Mouse (Mus musculus) limb, embryonic 15.5 days (tissue): ENCODE results near the gene Olfr771. TPM values are rescaled to one million over a fixed set of nuclear protein-coding genes. Genes with fewer than 3 reads are reported as not detected.
"Not testable (repeated sequence)": the region's sequence is repeated elsewhere in the genome, so short reads cannot be mapped to it uniquely, and the experiment has no call there.

ENCODE experiments used
- ATAC-seq: fragments of 200-750 bp; cut with Nextera tagmentation; 2 replicates; pipeline ENCODE4 v1.8.0; 2017; ENCODE audit warnings: low read depth, moderate TSS enrichment; ENCODE audit not compliant: insufficient number of reproducible peaks, low FRiP score, low TSS enrichment
- H3K27ac ChIP-seq: fragments of 300-500 bp; sonication (generic); 2 replicates; pipeline ENCODE4 v1.5.1; 2015; ENCODE audit warnings: moderate library complexity, mild to moderate bottlenecking, inconsistent platforms
- H3K27me3 ChIP-seq: fragments of 300-500 bp; sonication (generic); 2 replicates; pipeline ENCODE4 v1.6.1; 2015; ENCODE audit warnings: inconsistent platforms
- H3K36me3 ChIP-seq: fragments of 300-500 bp; sonication (generic); 2 replicates; pipeline ENCODE4 v1.6.1; 2015; ENCODE audit warnings: inconsistent platforms
- H3K4me1 ChIP-seq: fragments of 300-500 bp; sonication (generic); 2 replicates; pipeline ENCODE4 v1.6.1; 2015; ENCODE audit warnings: inconsistent platforms
- H3K4me2 ChIP-seq: fragments of 300-500 bp; sonication (generic); 2 replicates; pipeline ENCODE4 v1.6.1; 2015; ENCODE audit warnings: mild to moderate bottlenecking, inconsistent platforms
- H3K4me3 ChIP-seq: fragments of 300-500 bp; sonication (generic); 2 replicates; pipeline ENCODE4 v1.5.1; 2015; ENCODE audit warnings: mild to moderate bottlenecking, inconsistent platforms
- H3K9ac ChIP-seq: fragments of 300-500 bp; sonication (generic); 2 replicates; pipeline ENCODE4 v1.6.1; 2015; ENCODE audit warnings: inconsistent platforms
- H3K9me3 ChIP-seq: fragments of 300-500 bp; sonication (generic); 2 replicates; pipeline ENCODE4 v1.6.1; 2016; ENCODE audit warnings: inconsistent platforms
- WGBS: fragments of 180-500 bp; shearing (Covaris S2); methylation state at CpG from one replicate; pipeline ENCODE4 v1.1.7; 2015; 5-methylcytosine and 5-hydroxymethylcytosine counted together
- polyA plus RNA-seq: library from polyadenylated mRNA; unstranded; fragments of >200 nt; fragmentation: Nextera tagmentation; extraction: Ambion mirVana; gene quantifications from 2 replicates; pipeline ENCODE4 v1.2.1, GENCODE M21; 2015

Gene Olfr771
- polyA plus RNA-seq: not detected in 2 replicates

DNA sequence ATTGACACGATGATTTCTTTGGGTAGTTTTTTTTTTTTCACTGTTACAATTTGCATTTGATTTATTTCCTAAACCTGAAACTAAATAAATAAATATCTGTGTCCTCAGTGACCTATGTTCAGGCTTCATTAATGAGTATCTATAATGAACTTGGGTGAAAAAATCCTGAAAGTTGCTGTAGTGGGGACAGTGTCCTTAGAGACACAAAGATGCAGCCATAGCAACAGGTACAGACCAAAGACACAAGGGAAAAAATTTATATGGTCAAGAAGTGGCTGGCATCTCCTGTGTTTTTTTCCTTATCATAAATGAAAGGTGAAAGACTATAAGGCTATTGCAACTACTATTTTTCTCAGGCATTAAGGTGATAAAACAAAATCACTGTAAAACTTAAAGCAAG lies at the start of gene Olfr771:
Gene Olfr771, minus strand, starts transcription at position 101 of the 400 bp plus-strand sequence.
- no peak within 1 kb of the TSS for H3K4me2 ChIP-seq
- ATAC-seq: no peak
- no peak within 1 kb of the TSS for H3K4me3 ChIP-seq
- no peak within 1 kb of the TSS for H3K27ac ChIP-seq
- no peaks in the 10 kb centered on the region for H3K4me1 ChIP-seq
- H3K9ac ChIP-seq: no peak within 1 kb of the TSS
- no peaks in the 10 kb centered on the region for H3K27me3 ChIP-seq
- WGBS: 75% methylated on average over 1 of the region's 1 CpGs
- H3K9me3 ChIP-seq: no peaks in the 10 kb centered on the region
- H3K36me3 ChIP-seq: no peaks in the 10 kb centered on the region

DNA sequence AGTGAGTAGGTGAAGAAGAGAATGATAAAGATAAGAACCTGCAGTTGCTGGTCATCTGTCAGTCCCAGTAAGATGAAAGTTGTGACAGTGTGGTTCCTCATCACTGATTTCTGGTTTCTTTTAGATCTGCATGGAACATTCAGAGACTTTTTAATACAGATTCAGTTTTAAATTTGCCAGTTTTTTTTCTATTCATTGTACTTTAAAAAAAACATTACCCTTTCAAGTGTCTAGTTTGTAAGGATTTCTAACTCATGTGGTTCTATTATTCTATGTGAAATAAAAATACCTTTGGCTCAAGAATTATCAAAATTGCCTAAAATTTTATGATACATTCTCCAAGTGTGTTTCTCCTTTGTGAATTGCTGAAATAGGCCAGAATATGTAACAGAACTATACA lies 22.8 kb upstream of the Olfr771 start, which contains the start of gene Olfr773:
Gene Olfr773, minus strand, starts transcription at position 101 of the 400 bp plus-strand sequence.
- not testable (repeated sequence) for H3K36me3 ChIP-seq, ATAC-seq, H3K27ac ChIP-seq, H3K9me3 ChIP-seq, H3K9ac ChIP-seq, H3K4me2 ChIP-seq, H3K4me3 ChIP-seq, H3K27me3 ChIP-seq, H3K4me1 ChIP-seq

DNA sequence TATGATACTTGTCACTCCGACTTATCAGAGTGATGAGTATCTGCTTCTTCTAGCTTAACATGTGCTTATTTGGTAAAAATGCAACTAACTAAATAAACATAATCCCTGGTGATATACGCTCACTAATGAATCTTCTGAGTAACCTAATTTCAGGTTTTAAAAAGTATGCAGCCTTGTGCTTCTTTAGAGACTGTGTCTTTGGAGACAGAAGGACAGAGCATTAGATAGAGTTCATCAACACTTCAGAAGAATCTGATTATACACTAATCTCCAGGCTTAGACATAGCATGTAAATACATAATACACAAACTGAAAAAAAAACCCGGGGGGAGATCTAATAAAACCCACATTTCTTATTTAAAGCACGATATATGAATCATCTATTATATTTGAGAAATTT lies 13.3 kb upstream of the Olfr771 start, which contains the start of gene Olfr772:
Gene Olfr772, minus strand, starts transcription at position 101 of the 400 bp plus-strand sequence.
- not testable (repeated sequence) for H3K4me1 ChIP-seq, H3K36me3 ChIP-seq, H3K9me3 ChIP-seq, ATAC-seq, H3K27ac ChIP-seq, H3K9ac ChIP-seq, H3K4me3 ChIP-seq, H3K4me2 ChIP-seq, H3K27me3 ChIP-seq
- 85% methylated on average over 4 of the region's 4 CpGs for WGBS

GRCm38 (mm10) chr10:129138898-129139297 lies 25.7 kb downstream of the Olfr771 start, which contains the start of gene Olfr770:
Gene Olfr770, minus strand, starts transcription at chr10:129138998.
- no peak within 1 kb of the TSS for H3K27ac ChIP-seq
- H3K4me3 ChIP-seq: no peak within 1 kb of the TSS
- H3K36me3 ChIP-seq: no peaks in the 10 kb centered on the region
- H3K27me3 ChIP-seq: no peaks in the 10 kb centered on the region
- no peak within 1 kb of the TSS for H3K9ac ChIP-seq
- H3K4me2 ChIP-seq: no peak within 1 kb of the TSS
- 50% methylated on average over 2 of the region's 2 CpGs for WGBS
- no peaks in the 10 kb centered on the region for H3K4me1 ChIP-seq
- ATAC-seq: no peak
- no peaks in the 10 kb centered on the region for H3K9me3 ChIP-seq

DNA sequence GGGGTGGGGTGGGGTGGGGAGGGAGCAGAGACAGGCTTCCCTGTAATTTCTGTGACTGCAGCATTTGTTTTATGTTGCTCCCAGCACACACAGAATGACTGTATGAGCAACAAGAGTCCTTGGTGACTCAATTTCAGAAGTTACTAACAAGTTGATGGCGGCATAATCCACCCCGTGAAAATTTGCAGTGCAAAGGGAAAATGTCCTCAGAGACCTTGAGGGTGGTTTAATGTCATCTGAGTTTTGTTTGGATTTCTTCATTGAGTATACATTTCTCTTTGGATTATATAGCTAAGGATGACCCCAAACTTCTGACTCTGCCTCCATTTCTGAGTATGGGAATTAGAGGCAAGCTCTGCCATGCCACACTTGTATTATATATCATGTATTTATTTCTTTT lies 46.8 kb downstream of the Olfr771 start, which contains the start of gene Olfr769:
Gene Olfr769, minus strand, starts transcription at position 101 of the 400 bp plus-strand sequence.
- no peaks in the 10 kb centered on the region for H3K9me3 ChIP-seq
- H3K9ac ChIP-seq: no peak within 1 kb of the TSS
- no peak within 1 kb of the TSS for H3K27ac ChIP-seq
- no peaks in the 10 kb centered on the region for H3K27me3 ChIP-seq
- no peaks in the 10 kb centered on the region for H3K4me1 ChIP-seq
- no peak for ATAC-seq
- no peaks in the 10 kb centered on the region for H3K36me3 ChIP-seq
- H3K4me2 ChIP-seq: no peak within 1 kb of the TSS
- 80% methylated on average over 2 of the region's 2 CpGs for WGBS
- H3K4me3 ChIP-seq: no peak within 1 kb of the TSS

- Histone ChIP-seq H3K27ac (no peak overlapping the region), H3K36me3 (no peaks in the 10 kb centered on the region), H3K4me3 (no peak overlapping the region), H3K9me3 (no peaks in the 10 kb centered on the region), H3K4me1 (no peaks in the 10 kb centered on the region), H3K4me2 (no peak overlapping the region), H3K9ac (no peak overlapping the region), H3K27me3 (no peaks in the 10 kb centered on the region)
- 88% methylated on average over 3 of the region's 3 CpGs for WGBS
- ATAC-seq: no peak
Measured at GRCm38 (mm10) chr10:129115146-129115545, 49.4 kb downstream of the Olfr771 start.

Other genes starting within 250 kb of the Olfr771 start
- 13.6 and 16.8 TPM in 2 replicates for gene Rdh5, start 241.9 kb downstream of the Olfr771 start, polyA plus RNA-seq
- 225 and 234 TPM in 2 replicates for gene Bloc1s1, start 240.7 kb downstream of the Olfr771 start, polyA plus RNA-seq
- gene Itga7, start 230.9 kb downstream of the Olfr771 start, polyA plus RNA-seq: 11.8 and 27.8 TPM in 2 replicates
- 0.24 and 0.32 TPM in 2 replicates for gene Mettl7b, start 203.8 kb downstream of the Olfr771 start, polyA plus RNA-seq
- not detected in 2 replicates for gene Olfr9, start 175.3 kb downstream of the Olfr771 start, polyA plus RNA-seq
- gene Olfr763, start 154.0 kb downstream of the Olfr771 start, polyA plus RNA-seq: not detected in 2 replicates
- not detected in 2 replicates for gene Olfr764-ps1, start 124.9 kb downstream of the Olfr771 start, polyA plus RNA-seq
- not detected in 2 replicates for gene Olfr765, start 114.8 kb downstream of the Olfr771 start, polyA plus RNA-seq
- not detected in 2 replicates for gene Olfr766-ps1, start 95.8 kb downstream of the Olfr771 start, polyA plus RNA-seq
- gene Olfr767, start 81.8 kb downstream of the Olfr771 start, polyA plus RNA-seq: not detected in 2 replicates
- gene Olfr768, start 65.4 kb downstream of the Olfr771 start, polyA plus RNA-seq: not detected in 2 replicates
- not detected in 2 replicates for gene Olfr769, start 46.9 kb downstream of the Olfr771 start, polyA plus RNA-seq
- gene Olfr770, start 25.8 kb downstream of the Olfr771 start, polyA plus RNA-seq: not detected in 2 replicates
- gene Olfr772, start 13.2 kb upstream of the Olfr771 start, polyA plus RNA-seq: not detected in 2 replicates
- not detected in 2 replicates for gene Olfr773, start 22.7 kb upstream of the Olfr771 start, polyA plus RNA-seq
- not detected in 2 replicates for gene Olfr774, start 71.5 kb upstream of the Olfr771 start, polyA plus RNA-seq
- gene Olfr775, start 83.7 kb upstream of the Olfr771 start, polyA plus RNA-seq: not detected in 2 replicates
- gene Olfr776, start 94.4 kb upstream of the Olfr771 start, polyA plus RNA-seq: not detected in 2 replicates
- not detected in 2 replicates for gene Olfr777, start 106.7 kb upstream of the Olfr771 start, polyA plus RNA-seq
- gene Olfr780, start 153.4 kb upstream of the Olfr771 start, polyA plus RNA-seq: not detected in 2 replicates
- gene Olfr781, start 164.1 kb upstream of the Olfr771 start, polyA plus RNA-seq: not detected in 2 replicates
- gene Olfr782, start 184.1 kb upstream of the Olfr771 start, polyA plus RNA-seq: not detected in 2 replicates
- gene Olfr784, start 219.3 kb upstream of the Olfr771 start, polyA plus RNA-seq: 0.08 TPM in 1 of 2 replicates, not detected in the other
- gene Olfr785, start 240.7 kb upstream of the Olfr771 start, polyA plus RNA-seq: not detected in 2 replicates